Mouse (Mus musculus) kidney, embryonic 15.5 days (tissue): Measurements from ENCODE around the gene Hras. TPM values are rescaled to one million over a fixed set of nuclear protein-coding genes. Genes with fewer than 3 reads are reported as not detected.

Experiments used
- ATAC-seq: fragments of 200-750 bp; cut with Nextera tagmentation; replicated peaks from 2 replicates; pipeline ENCODE4 v1.8.0; 2017; ENCODE audit warnings: moderate TSS enrichment; ENCODE audit not compliant: low FRiP score
- H3K27ac ChIP-seq: fragments of 300-500 bp; sonication (generic); 2 replicates; pipeline ENCODE4 v1.5.1; 2015; ENCODE audit warnings: mild to moderate bottlenecking, inconsistent platforms
- H3K27me3 ChIP-seq: fragments of 300-500 bp; sonication (generic); 2 replicates; pipeline ENCODE4 v1.6.1; 2015; ENCODE audit warnings: inconsistent platforms
- H3K36me3 ChIP-seq: fragments of 300-500 bp; sonication (generic); 2 replicates; pipeline ENCODE4 v1.6.1; 2015; ENCODE audit warnings: inconsistent platforms
- H3K4me1 ChIP-seq: fragments of 300-500 bp; sonication (generic); 2 replicates; pipeline ENCODE4 v1.6.1; 2015; ENCODE audit warnings: inconsistent platforms
- H3K4me2 ChIP-seq: fragments of 300-500 bp; sonication (generic); 2 replicates; pipeline ENCODE4 v1.6.1; 2015; ENCODE audit warnings: moderate library complexity, mild to moderate bottlenecking, inconsistent platforms
- H3K4me3 ChIP-seq: fragments of 300-500 bp; sonication (generic); replicated peaks from 2 replicates; pipeline ENCODE4 v1.5.1; 2015; ENCODE audit warnings: mild to moderate bottlenecking, inconsistent platforms
- H3K9ac ChIP-seq: fragments of 300-500 bp; sonication (generic); 2 replicates; pipeline ENCODE4 v1.6.1; 2015; ENCODE audit warnings: mild to moderate bottlenecking, inconsistent platforms
- H3K9me3 ChIP-seq: fragments of 300-500 bp; sonication (generic); replicated peaks from 2 replicates; pipeline ENCODE4 v1.6.1; 2016; ENCODE audit warnings: inconsistent platforms
- WGBS: fragments of 180-500 bp; shearing (Covaris S2); methylation state at CpG from one replicate; pipeline ENCODE4 v1.1.7; 2015; ENCODE audit warnings: mixed read lengths; 5-methylcytosine and 5-hydroxymethylcytosine counted together
- polyA plus RNA-seq: library from polyadenylated mRNA; unstranded; fragments of >200 nt; fragmentation: Nextera tagmentation; extraction: Ambion mirVana; gene quantifications from 2 replicates; pipeline ENCODE4 v1.2.1, GENCODE M21; 2015

Gene Hras
- polyA plus RNA-seq, result 92.1 and 98.0 TPM in 2 replicates

DNA sequence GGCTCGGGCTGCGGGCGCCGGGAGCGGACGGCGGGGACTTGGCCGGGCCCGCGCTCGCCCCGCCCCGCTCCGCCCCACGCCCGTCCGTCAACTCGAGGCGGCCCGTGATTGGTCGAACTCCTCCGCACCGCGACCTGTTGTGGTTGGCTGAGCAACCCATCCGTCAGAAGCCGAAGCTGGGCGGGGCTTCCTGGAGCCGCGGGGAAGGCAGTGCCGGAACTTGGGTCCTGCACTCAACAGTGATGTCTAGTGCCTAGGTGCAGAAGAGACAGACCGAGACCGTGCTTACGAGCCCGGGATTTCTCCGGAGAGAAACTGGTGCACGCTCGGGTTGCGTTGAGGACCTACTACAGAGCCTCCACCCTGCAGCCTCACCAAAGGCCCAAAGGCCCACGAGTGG, at the start of gene Hras, which contains the start of gene Lrrc56:
Gene Hras (minus strand): TSS at position 58 of the 400 bp plus-strand sequence.
Gene Lrrc56 (plus strand): TSS at position 210 of the 400 bp plus-strand sequence.
- under 1% methylated on average over 39 of the region's 39 CpGs for WGBS
- Histone ChIP-seq H3K9ac (peak within 1 kb of the TSS; percentile 98), H3K27me3 (no peaks in the 10 kb centered on the region), H3K27ac (peak within 1 kb of the TSS; percentile 88), H3K4me2 (peak within 1 kb of the TSS; percentile 94), H3K4me1 (peaks cover 32% of the 10 kb centered on the region), H3K9me3 (no peaks in the 10 kb centered on the region), H3K4me3 (peak within 1 kb of the TSS; percentile 95), H3K36me3 (peaks cover 37% of the 10 kb centered on the region)
- ATAC-seq, result peak; percentile 96

DNA sequence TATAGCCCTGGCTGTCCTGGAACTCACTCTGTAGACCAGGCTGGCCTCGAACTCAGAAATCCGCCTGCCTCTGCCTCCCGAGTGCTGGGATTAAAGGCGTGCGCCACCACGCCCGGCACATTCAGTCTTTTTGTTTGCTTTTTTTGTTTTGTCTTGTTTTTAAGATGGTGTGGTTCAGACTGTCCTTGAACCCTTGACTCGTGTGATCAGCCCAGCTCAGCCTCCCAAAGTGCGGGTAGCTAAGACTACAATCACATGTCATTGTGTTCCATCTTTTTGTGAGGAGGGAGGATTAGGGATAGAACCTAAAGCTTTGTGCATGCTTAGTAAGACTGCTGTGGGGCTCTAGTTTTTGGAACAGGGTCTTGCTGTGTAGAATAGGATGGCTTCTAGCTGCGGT, 37.7 kb upstream of the Hras start:
- H3K9ac ChIP-seq, result no peak overlapping the region
- no peak for ATAC-seq
- 95% methylated on average over 10 of the region's 10 CpGs for whole genome bisulfite sequencing
- H3K27ac ChIP-seq, result no peak overlapping the region
- peaks cover 24% of the 10 kb centered on the region for H3K4me1 ChIP-seq
- no peak overlapping the region for H3K4me2 ChIP-seq
- H3K4me3 ChIP-seq, result no peak overlapping the region
- H3K36me3 ChIP-seq, result peaks cover 61% of the 10 kb centered on the region
- no peaks in the 10 kb centered on the region for H3K9me3 ChIP-seq
- no peaks in the 10 kb centered on the region for H3K27me3 ChIP-seq

DNA sequence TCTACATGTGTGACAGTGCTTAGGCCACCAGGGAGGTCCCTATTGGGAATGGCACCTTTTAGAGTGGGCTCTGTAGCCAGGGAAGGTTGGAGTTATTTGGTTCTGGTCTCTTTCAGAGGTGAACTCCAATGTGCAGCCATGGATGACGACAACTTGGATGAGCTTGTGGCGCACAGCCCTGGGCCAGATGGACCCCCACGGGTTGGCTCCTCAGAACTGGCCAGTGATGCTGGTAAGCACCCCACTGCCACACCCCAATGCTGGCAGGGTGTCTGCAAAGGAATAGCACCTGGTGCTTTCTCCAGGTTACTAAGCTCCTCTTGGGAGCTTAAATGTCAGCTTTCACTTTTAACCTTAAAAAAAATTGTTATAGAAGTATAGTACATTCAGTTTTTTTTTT, 37.3 kb upstream of the Hras start:
- H3K9me3 ChIP-seq, result no peaks in the 10 kb centered on the region
- H3K4me3 ChIP-seq, result no peak overlapping the region
- H3K27me3 ChIP-seq, result no peaks in the 10 kb centered on the region
- H3K4me2 ChIP-seq, result no peak overlapping the region
- H3K4me1 ChIP-seq, result peaks cover 24% of the 10 kb centered on the region
- H3K27ac ChIP-seq, result no peak overlapping the region
- H3K9ac ChIP-seq, result no peak overlapping the region
- H3K36me3 ChIP-seq, result peaks cover 57% of the 10 kb centered on the region
- ATAC-seq, result no peak
- 86% methylated on average over 3 of the region's 3 CpGs for WGBS

DNA sequence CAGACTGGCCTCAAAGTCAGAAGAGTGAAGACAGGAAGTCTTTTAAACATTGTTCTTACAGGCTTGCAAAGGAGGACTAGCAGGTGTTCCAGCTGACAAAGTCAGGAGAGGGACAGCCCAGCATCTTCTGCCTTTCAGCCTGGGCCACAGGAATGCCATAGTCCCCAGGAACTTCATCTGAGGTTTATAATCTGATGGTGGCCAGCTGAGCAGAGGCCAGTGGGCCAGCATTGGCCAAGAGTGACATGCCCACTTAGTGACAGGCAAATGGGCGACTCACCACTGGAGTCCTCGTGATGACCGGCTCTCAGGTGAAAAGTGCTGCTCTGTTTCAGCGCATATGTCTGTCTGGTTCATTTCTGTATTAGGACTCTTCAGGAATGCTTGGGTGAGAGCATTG, 36.8 kb upstream of the Hras start:
- peak overlapping the region; percentile 84; the same call in 1 of the 2 replicates for H3K4me2 ChIP-seq

DNA sequence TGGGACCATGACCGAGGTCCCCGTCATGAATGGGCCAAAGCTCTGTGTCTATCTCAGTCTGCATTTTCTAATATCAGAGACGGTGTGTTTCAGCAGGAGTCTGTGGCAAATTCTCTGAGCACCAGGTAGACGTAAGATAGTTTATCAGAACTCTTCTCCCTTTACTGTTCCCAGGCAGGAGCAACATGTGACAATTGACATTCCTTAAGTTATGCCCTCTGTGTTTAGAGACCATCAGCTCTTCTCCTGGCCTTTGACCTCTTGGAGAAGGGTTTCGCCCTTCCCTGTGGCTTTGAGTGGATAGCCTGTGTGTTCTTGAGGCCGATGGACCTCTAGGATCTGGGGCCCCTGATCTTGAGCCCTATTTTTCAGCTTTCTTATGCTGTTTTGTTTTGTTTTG, 35.9 kb upstream of the Hras start:
- Histone ChIP-seq H3K4me3 (peak overlapping the region; percentile 82), H3K9ac (peak overlapping the region; percentile 94), H3K27me3 (no peaks in the 10 kb centered on the region), H3K9me3 (no peaks in the 10 kb centered on the region), H3K27ac (no peak overlapping the region), H3K4me1 (peaks cover 24% of the 10 kb centered on the region), H3K36me3 (peaks cover 43% of the 10 kb centered on the region), H3K4me2 (peak overlapping the region; percentile 84)
- no peak for ATAC-seq
- WGBS, result 59% methylated on average over 6 of the region's 6 CpGs

More for the DNA sequence above, 36.8 kb upstream of the Hras start:
- Histone ChIP-seq H3K36me3 (peaks cover 52% of the 10 kb centered on the region), H3K27ac (no peak overlapping the region), H3K27me3 (no peaks in the 10 kb centered on the region), H3K4me3 (peak overlapping the region; percentile 82), H3K9ac (0 out of 2 replicates have a peak overlapping the region, but pooled peaks have one; percentile 94), H3K4me1 (peaks cover 24% of the 10 kb centered on the region), H3K9me3 (no peaks in the 10 kb centered on the region)
- WGBS, result 93% methylated on average over 4 of the region's 4 CpGs
- ATAC-seq, result no peak

DNA sequence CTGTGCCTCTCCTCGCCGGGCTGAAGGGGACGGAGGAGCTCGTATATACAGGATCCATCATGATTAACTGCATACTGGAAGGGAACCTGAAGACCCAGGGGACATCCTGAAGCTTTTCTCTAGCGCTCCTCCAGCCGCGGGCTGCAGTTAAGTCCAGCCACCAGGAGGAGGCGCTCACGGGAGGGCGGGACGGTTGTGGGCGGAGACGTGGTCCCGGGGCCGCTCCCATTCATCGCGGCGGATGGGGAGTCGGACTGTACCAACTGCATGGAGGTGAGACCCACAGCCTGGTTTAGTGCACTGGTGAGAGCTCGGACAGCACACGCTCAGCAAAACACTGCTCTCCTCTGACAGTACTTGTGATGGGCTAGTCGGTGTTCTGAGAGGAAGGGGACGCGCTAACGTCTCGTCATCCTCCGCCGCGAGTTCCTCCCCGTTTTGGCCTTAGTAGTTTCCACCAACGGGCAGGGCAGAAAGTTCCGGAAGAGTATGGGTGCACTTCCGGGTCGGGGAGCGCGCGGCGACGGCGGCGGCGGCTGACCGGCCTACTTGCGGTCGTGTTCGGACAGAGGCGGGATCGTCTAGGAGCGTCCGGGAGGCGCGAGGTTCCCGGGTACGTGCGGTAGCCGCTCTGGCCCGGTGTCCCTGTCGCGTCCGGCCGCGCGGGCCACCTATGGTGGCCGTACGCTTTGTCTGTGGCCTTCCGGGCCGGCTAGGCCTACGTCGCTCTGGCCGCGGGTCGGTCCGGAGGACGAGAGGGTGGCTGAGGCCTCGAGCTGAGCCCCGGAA, 34.7 kb upstream of the Hras start, which contains the start of gene Phrf1:
Gene Phrf1 (plus strand): TSS at position 506 of the 789 bp plus-strand sequence.
- H3K4me3 ChIP-seq, result peak within 1 kb of the TSS; percentile 82
- H3K27me3 ChIP-seq, result no peaks in the 10 kb centered on the region
- H3K27ac ChIP-seq, result peak within 1 kb of the TSS; percentile 98
- H3K4me1 ChIP-seq, result peaks cover 24% of the 10 kb centered on the region
- ATAC-seq, result peak; percentile 93
- under 1% methylated on average over 68 of the region's 76 CpGs for WGBS
- H3K4me2 ChIP-seq, result peak within 1 kb of the TSS; percentile 84
- H3K9ac ChIP-seq, result peak within 1 kb of the TSS; percentile 94
- H3K9me3 ChIP-seq, result no peaks in the 10 kb centered on the region
- H3K36me3 ChIP-seq, result peaks cover 31% of the 10 kb centered on the region

DNA sequence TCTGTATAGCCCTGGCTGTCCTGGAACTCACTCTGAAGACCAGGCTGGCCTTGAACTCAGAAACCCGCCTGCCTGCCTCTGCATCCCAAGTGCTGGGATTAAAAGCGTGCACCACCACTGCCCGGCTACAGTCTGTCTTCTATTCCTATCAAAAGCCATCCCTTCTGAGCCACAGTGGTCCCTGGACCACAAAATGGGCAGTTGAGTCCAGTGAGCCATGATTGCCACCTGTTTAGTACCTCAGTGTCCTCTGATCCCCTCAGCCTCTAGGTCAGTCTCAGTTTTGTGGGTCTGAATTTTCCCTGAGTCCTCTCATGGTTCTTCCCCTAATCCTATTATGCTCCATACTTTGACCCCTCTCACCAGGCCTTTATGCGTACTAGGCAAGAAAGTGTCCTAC, 34.0 kb upstream of the Hras start:
- H3K4me1 ChIP-seq, result peaks cover 28% of the 10 kb centered on the region
- peak overlapping the region; percentile 84 for H3K4me2 ChIP-seq
- no peaks in the 10 kb centered on the region for H3K9me3 ChIP-seq
- peak overlapping the region; percentile 98; the same call in 1 of the 2 replicates for H3K27ac ChIP-seq
- 0 out of 2 replicates have a peak overlapping the region, but pooled peaks have one; percentile 94 for H3K9ac ChIP-seq
- H3K27me3 ChIP-seq, result no peaks in the 10 kb centered on the region
- H3K4me3 ChIP-seq, result peak overlapping the region; percentile 82
- peak; percentile 2; the same call in 1 of the 2 replicates for ATAC-seq
- peaks cover 24% of the 10 kb centered on the region for H3K36me3 ChIP-seq
- 80% methylated on average over 4 of the region's 4 CpGs for WGBS

DNA sequence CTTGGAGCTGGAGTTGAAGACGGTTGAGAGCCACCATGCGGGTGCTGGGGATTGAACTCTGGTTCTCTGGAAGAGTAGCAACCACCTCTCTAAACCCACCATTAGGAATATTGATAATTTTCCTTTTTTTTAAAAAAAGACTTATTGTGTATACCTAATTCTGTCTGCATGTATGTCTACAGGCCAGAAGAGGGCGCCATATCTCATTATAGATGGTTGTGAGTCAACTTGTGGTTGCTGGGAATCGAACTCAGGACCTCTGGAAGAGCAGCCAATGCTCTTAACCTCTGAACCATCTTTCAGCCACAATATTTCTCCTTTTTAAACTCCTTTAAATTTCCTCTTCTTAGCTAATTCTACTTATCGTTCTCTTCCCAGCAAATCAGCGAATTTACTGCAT, 32.7 kb upstream of the Hras start:
- H3K36me3 ChIP-seq, result peaks cover 11% of the 10 kb centered on the region
- no peak overlapping the region for H3K4me3 ChIP-seq
- no peaks in the 10 kb centered on the region for H3K27me3 ChIP-seq
- no peak overlapping the region for H3K9ac ChIP-seq
- 83% methylated on average over 6 of the region's 6 CpGs for WGBS
- no peak overlapping the region for H3K27ac ChIP-seq
- H3K4me1 ChIP-seq, result peaks cover 39% of the 10 kb centered on the region
- H3K4me2 ChIP-seq, result no peak overlapping the region
- H3K9me3 ChIP-seq, result no peaks in the 10 kb centered on the region
- ATAC-seq, result no peak

DNA sequence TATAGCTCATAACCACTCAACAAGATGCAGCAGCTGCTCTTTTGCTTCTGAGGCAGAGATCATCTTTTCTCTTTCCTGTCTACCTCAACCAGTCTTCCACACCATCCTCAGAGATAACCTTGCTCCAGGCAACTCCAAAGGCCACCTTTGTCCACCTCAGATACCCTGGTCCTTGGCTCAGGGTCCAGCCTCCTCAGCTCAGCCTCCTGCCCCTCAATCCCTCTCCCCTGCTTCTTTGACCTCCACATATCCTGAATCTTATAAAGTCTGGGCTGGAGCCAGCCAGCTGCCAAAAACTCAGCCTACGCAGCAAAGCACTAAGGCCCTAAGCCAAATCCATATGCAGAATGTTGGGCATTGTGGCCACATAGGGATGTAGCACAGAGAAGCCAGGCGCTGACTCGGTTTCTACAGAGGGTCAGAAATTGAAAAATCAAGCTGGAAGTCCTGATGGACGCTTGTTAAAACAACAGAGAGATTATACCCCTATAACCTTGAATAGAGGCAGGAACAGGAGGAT, 29.0 kb upstream of the Hras start:
- ATAC-seq, result no peak
- Histone ChIP-seq H3K9me3 (no peaks in the 10 kb centered on the region), H3K27ac (peak overlapping the region; percentile 94), H3K27me3 (no peaks in the 10 kb centered on the region), H3K9ac (peak overlapping the region; percentile 42; the same call in 1 of the 2 replicates), H3K36me3 (peaks cover 20% of the 10 kb centered on the region), H3K4me2 (peak overlapping the region; percentile 93; the same call in 1 of the 2 replicates), H3K4me1 (peaks cover 45% of the 10 kb centered on the region), H3K4me3 (no peak overlapping the region)
- 83% methylated on average over 4 of the region's 4 CpGs for WGBS

DNA sequence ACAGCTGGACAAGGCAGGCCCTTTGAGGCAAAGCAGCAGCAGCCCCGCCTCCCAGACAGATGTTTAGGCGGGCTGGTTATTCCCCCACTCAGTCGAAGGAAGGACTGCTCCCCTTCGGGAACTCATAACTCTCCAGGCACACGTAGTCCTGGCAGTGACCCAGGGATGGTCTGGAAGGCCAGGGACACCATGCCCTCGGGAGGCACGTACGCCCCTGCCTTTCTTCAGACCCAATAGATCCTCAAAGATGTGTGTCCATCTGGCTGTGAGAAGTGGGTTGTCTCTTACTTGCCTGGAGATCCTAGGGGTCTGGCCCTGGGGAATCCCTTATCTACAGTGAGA, 28.3 kb upstream of the Hras start:
- peak overlapping the region; percentile 42 for H3K9ac ChIP-seq
- H3K4me2 ChIP-seq, result peak overlapping the region; percentile 93
- H3K27ac ChIP-seq, result peak overlapping the region; percentile 94
- H3K36me3 ChIP-seq, result peaks cover 22% of the 10 kb centered on the region
- H3K4me1 ChIP-seq, result peaks cover 51% of the 10 kb centered on the region
- no peaks in the 10 kb centered on the region for H3K27me3 ChIP-seq
- no peak for ATAC-seq
- no peaks in the 10 kb centered on the region for H3K9me3 ChIP-seq
- peak overlapping the region; percentile 58 for H3K4me3 ChIP-seq
- WGBS, result 7% methylated on average over 8 of the region's 8 CpGs

DNA sequence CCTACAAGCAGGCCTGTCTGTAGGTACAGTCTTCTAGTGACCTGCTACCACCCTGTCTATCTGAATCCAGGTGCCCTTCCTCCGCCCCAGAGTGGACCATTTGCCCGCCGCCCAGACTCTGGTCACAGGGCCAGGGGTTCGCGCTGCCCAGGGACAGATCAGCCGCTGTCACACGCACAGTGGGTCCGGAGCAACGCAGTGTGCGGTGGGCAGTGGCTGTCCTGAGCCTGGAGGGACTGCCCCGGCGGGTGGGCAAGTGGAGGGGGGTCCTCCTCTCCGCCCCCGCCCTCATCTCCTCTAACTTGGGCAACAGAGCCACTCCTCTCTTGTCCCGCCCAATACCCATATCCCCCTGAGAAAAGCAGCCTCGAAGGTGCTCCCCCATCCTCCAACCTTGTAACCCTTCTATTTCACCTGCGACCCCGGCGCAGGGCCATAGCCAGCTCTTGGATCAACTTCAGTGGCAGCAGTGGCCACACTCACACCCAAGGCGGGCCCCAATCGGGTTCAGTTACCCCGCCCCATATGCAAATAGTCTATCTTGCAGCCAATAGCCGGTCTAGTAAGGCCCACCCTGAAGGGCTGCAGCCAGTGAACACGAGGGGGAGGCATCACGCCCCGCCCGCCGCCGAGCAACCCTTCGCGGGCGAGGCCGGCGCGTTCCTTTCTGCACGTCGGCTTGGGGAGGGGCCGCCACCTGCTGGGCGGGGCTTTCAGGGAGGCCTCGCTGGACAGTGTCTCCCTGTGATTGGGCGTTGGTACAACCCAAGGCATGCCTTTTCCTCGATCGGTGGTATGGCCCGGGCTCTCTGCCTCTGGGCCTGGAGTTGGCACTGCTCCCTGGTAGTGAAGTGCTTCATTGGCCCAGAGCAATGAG, 27.7 kb upstream of the Hras start:
- Histone ChIP-seq H3K27me3 (no peaks in the 10 kb centered on the region), H3K4me1 (peaks cover 57% of the 10 kb centered on the region), H3K36me3 (peaks cover 22% of the 10 kb centered on the region), H3K9me3 (no peaks in the 10 kb centered on the region), H3K4me3 (peak overlapping the region; percentile 58), H3K4me2 (peak overlapping the region; percentile 93), H3K27ac (peak overlapping the region; percentile 94), H3K9ac (peak overlapping the region; percentile 64)
- 2% methylated on average over 44 of the region's 44 CpGs for WGBS
- ATAC-seq, result peak; percentile 98
